Mouse (Mus musculus) heart, embryonic 11.5 days (tissue): ENCODE measurements around the gene Cfap77. TPM values are rescaled to one million over a fixed set of nuclear protein-coding genes. Genes with fewer than 3 reads are reported as not detected.

Experiments used
- ATAC-seq: fragments of 200-750 bp; cut with Nextera tagmentation; replicated peaks from 2 replicates; pipeline ENCODE4 v1.8.0; 2017; ENCODE audit warnings: moderate library complexity; ENCODE audit not compliant: insufficient number of reproducible peaks, low FRiP score, low TSS enrichment
- H3K27ac ChIP-seq: fragments of 300-500 bp; sonication (generic); 2 replicates; pipeline ENCODE4 v1.5.1; 2014; ENCODE audit warnings: mild to moderate bottlenecking, low read depth, low read length
- H3K27me3 ChIP-seq: fragments of 300-500 bp; sonication (generic); 2 replicates; pipeline ENCODE4 v1.6.1; 2014; ENCODE audit warnings: mild to moderate bottlenecking, low read length, mixed read lengths; ENCODE audit not compliant: control insufficient read depth, insufficient read depth
- H3K36me3 ChIP-seq: fragments of 300-500 bp; sonication (generic); 2 replicates; pipeline ENCODE4 v1.6.1; 2014; ENCODE audit warnings: mild to moderate bottlenecking, low read length, moderate library complexity, mixed read lengths; ENCODE audit not compliant: control insufficient read depth, insufficient read depth
- H3K4me1 ChIP-seq: fragments of 300-500 bp; sonication (generic); 2 replicates; pipeline ENCODE4 v1.6.1; 2014; ENCODE audit warnings: low read length; ENCODE audit not compliant: control insufficient read depth, insufficient read depth
- H3K4me2 ChIP-seq: fragments of 300-500 bp; sonication (generic); 2 replicates; pipeline ENCODE4 v1.6.1; 2014; ENCODE audit warnings: mild to moderate bottlenecking, moderate library complexity
- H3K4me3 ChIP-seq: fragments of 300-500 bp; sonication (generic); 2 replicates; pipeline ENCODE4 v1.5.1; 2014; ENCODE audit warnings: low read depth, low read length
- H3K9ac ChIP-seq: fragments of 300-500 bp; sonication (generic); 2 replicates; pipeline ENCODE4 v1.6.1; 2014; ENCODE audit warnings: mild to moderate bottlenecking, low read depth, low read length, moderate library complexity
- H3K9me3 ChIP-seq: fragments of 300-500 bp; sonication (generic); replicated peaks from 2 replicates; pipeline ENCODE4 v1.6.1; 2016; ENCODE audit warnings: low read length; ENCODE audit not compliant: control insufficient read depth
- WGBS: fragments of 180-500 bp; shearing (Covaris S2); extraction: QIAGEN DNeasy Blood & Tissue Kit; methylation state at CpG from one replicate; pipeline ENCODE4 v1.1.7; 2014; ENCODE audit not compliant: insufficient replicate concordance; 5-methylcytosine and 5-hydroxymethylcytosine counted together
- polyA plus RNA-seq: library from polyadenylated mRNA; unstranded; fragments of >200 nt; fragmentation: Nextera tagmentation; extraction: Ambion mirVana; gene quantifications from 2 replicates; pipeline ENCODE4 v1.2.1, GENCODE M21; 2014

Gene Cfap77
- polyA plus RNA-seq, 1 experiment from 2014 or later, result 0.31 TPM

- no peak overlapping the region for H3K27ac ChIP-seq
- peaks cover 98% of the 10 kb centered on the region for H3K27me3 ChIP-seq
- no peak overlapping the region for H3K9ac ChIP-seq
- 1% methylated on average over 33 of the region's 33 CpGs for WGBS
- no peak overlapping the region for H3K4me2 ChIP-seq
- no peak overlapping the region for H3K4me3 ChIP-seq
- H3K9me3 ChIP-seq, result no peaks in the 10 kb centered on the region
- H3K36me3 ChIP-seq, result no peaks in the 10 kb centered on the region
- ATAC-seq, result no peak
- H3K4me1 ChIP-seq, result peaks cover 17% of the 10 kb centered on the region
These were observed 142.7 kb downstream of the Cfap77 start for GRCm38 (mm10) chr2:28912039-28912700.

GRCm38 (mm10) chr2:28911331-28912038, 143.4 kb downstream of the Cfap77 start:
- no peak for ATAC-seq
- Histone ChIP-seq H3K27ac (no peak overlapping the region), H3K27me3 (peaks cover 98% of the 10 kb centered on the region), H3K9me3 (no peaks in the 10 kb centered on the region), H3K9ac (no peak overlapping the region), H3K4me2 (0 out of 2 replicates have a peak overlapping the region, but pooled peaks have one; percentile 4), H3K4me1 (peaks cover 17% of the 10 kb centered on the region), H3K36me3 (no peaks in the 10 kb centered on the region), H3K4me3 (no peak overlapping the region)
- 2% methylated on average over 44 of the region's 44 CpGs for WGBS

- H3K9ac ChIP-seq, result no peak overlapping the region
- no peak overlapping the region for H3K4me3 ChIP-seq
- ATAC-seq, result no peak
- 2% methylated on average over 3 of the region's 3 CpGs for WGBS
- no peak overlapping the region for H3K27ac ChIP-seq
- H3K4me1 ChIP-seq, result peaks cover 17% of the 10 kb centered on the region
- no peaks in the 10 kb centered on the region for H3K36me3 ChIP-seq
- H3K4me2 ChIP-seq, result no peak overlapping the region
- peaks cover 98% of the 10 kb centered on the region for H3K27me3 ChIP-seq
- H3K9me3 ChIP-seq, result no peaks in the 10 kb centered on the region
These were observed 144.0 kb downstream of the Cfap77 start for GRCm38 (mm10) chr2:28910877-28911276.

- H3K4me3 ChIP-seq, result no peak overlapping the region
- ATAC-seq, result no peak
- no peak overlapping the region for H3K4me2 ChIP-seq
- H3K36me3 ChIP-seq, result no peaks in the 10 kb centered on the region
- no peaks in the 10 kb centered on the region for H3K9me3 ChIP-seq
- peaks cover 94% of the 10 kb centered on the region for H3K27me3 ChIP-seq
- peaks cover 17% of the 10 kb centered on the region for H3K4me1 ChIP-seq
- H3K9ac ChIP-seq, result no peak overlapping the region
- 9% methylated on average over 25 of the region's 25 CpGs for WGBS
- H3K27ac ChIP-seq, result no peak overlapping the region
These were observed 144.8 kb downstream of the Cfap77 start for GRCm38 (mm10) chr2:28909818-28910710.

- Histone ChIP-seq H3K4me1 (peaks cover 17% of the 10 kb centered on the region), H3K9me3 (no peaks in the 10 kb centered on the region), H3K9ac (no peak overlapping the region), H3K27ac (no peak overlapping the region), H3K36me3 (no peaks in the 10 kb centered on the region), H3K4me3 (peak overlapping the region; percentile 26), H3K27me3 (peaks cover 86% of the 10 kb centered on the region), H3K4me2 (peak overlapping the region; percentile 61)
- no peak for ATAC-seq
- whole genome bisulfite sequencing, result 2% methylated on average over 40 of the region's 41 CpGs
These were observed 145.6 kb downstream of the Cfap77 start for GRCm38 (mm10) chr2:28909186-28909817.

GRCm38 (mm10) chr2:28908389-28909153, 146.3 kb downstream of the Cfap77 start:
- Histone ChIP-seq H3K4me1 (peaks cover 17% of the 10 kb centered on the region), H3K9me3 (no peaks in the 10 kb centered on the region), H3K4me2 (peak overlapping the region; percentile 61), H3K36me3 (no peaks in the 10 kb centered on the region), H3K4me3 (peak overlapping the region; percentile 26), H3K27ac (no peak overlapping the region), H3K27me3 (peaks cover 79% of the 10 kb centered on the region), H3K9ac (0 out of 2 replicates have a peak overlapping the region, but pooled peaks have one; percentile 12)
- WGBS, result 1% methylated on average over 39 of the region's 39 CpGs
- ATAC-seq, result no peak

- no peaks in the 10 kb centered on the region for H3K9me3 ChIP-seq
- no peaks in the 10 kb centered on the region; the same call in 1 of the 2 replicates for H3K36me3 ChIP-seq
- H3K9ac ChIP-seq, result no peak overlapping the region
- peak overlapping the region; percentile 26 for H3K4me3 ChIP-seq
- no peak overlapping the region for H3K27ac ChIP-seq
- 7% methylated on average over 10 of the region's 10 CpGs for WGBS
- H3K4me2 ChIP-seq, result peak overlapping the region; percentile 61
- ATAC-seq, result no peak
- H3K4me1 ChIP-seq, result peaks cover 17% of the 10 kb centered on the region
- peaks cover 72% of the 10 kb centered on the region for H3K27me3 ChIP-seq
These were observed 147.0 kb downstream of the Cfap77 start for GRCm38 (mm10) chr2:28907691-28908388.
